Mouse (Mus musculus): ENCODE data around the gene Ubald2. TPM values are rescaled to one million over a fixed set of nuclear protein-coding genes. Genes with fewer than 3 reads are reported as not detected.

The Ubald2 gene
- total RNA-seq (2012; rRNA removed) (56.8 and 66.2 TPM in 2 replicates), polyA plus RNA-seq (2012; ENCODE audit: insufficient read depth in 1 of 2, insufficient read length in 2 of 2, low read depth in 1 of 2, low replicate concordance in 2 of 2, missing spikeins in 1 of 2) (10 to 100 TPM in 1 of 2 experiments, not detected in 1; 77.7 TPM)

DNA sequence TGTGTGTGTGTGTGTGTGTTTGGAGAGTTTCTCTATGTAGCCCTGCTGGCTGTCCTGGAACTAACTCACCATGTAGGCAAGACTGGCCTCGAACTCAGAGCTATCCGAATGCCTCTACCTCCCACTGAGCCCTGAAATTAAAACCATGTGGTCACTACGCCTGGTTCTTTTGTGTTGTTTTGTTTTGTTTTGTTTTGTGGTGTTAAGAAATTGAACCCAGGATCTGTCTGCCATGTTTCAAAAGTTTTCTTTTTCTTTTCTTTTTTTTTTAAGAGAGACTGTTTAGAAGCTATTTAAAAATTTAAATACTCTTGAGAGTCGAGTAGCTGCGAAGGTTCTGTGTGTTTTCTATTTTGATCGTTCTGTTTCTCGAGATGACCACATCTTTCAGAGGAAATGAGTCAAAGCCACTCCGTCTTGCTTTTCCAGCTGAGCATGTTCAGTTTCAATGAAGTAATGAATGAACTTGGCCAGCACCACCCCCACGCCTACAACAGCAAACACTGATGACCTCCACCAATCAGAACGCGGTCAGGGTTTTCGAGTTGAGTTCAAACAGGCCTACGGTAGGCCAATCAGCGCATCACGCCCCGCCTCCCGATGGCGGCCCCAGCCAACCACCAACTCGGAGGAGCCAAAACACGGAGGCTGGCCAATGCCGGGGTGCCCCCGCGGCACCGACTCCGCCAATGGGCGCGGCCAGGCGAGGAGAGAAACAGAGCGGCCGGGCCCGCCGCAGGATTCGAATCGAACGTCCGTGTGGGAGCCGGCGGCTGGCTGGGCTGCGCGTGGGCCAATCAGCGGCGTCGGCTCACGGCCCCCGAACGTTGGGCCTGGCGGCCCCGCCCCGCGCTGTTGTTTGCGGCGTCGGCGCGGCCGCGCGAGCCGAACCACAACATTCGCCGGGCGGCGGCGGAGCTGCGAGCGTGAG lies at the start of gene Ubald2:
Gene Ubald2, plus strand, starts transcription at position 739 of the 931 bp plus-strand sequence.
- peak; percentile 100 for DNase-seq (ENCODE audit: low read depth, low spot score)
- Histone ChIP-seq H3K27me3 (ENCODE audit: control insufficient read depth in 1 of 2, insufficient read depth in 2 of 2, low read length in 2 of 2) (no peaks in the 10 kb centered on the region), H3K4me3 (ENCODE audit: control insufficient read depth in 1 of 2, insufficient read depth in 1 of 2, low read depth in 2 of 2, low read length in 2 of 2) (peak within 1 kb of the TSS; percentile 81 to 93), H3K79me2 (ENCODE audit: control insufficient read depth, insufficient read depth, low read length, poor library complexity) (peaks cover 10% of the 10 kb centered on the region), H3K36me3 (ENCODE audit: control insufficient read depth in 1 of 2, insufficient read depth in 2 of 2, low read length in 2 of 2) (peaks cover 0 to 53% of the 10 kb centered on the region in 2 experiments; a peak in 3 of 4 replicates), H3K9me3 (replicated peaks; ENCODE audit: insufficient read depth, low read length) (no peaks in the 10 kb centered on the region), H3K27ac (ENCODE audit: control insufficient read depth, low read depth, low read length) (peak within 1 kb of the TSS; percentile 97), H3K9ac (ENCODE audit: control insufficient read depth, low read depth, low read length, poor library complexity, severe bottlenecking) (peak within 1 kb of the TSS; percentile 91), H3K4me1 (ENCODE audit: control insufficient read depth in 1 of 2, insufficient read depth in 2 of 2, low read length in 2 of 2) (peaks cover 27 to 58% of the 10 kb centered on the region in 2 experiments)
- peak in 1 of 2 experiments; percentile 49; a peak in 1 of 4 replicates for TF ChIP-seq EP300 (IDR thresholded peaks at IDR 0.05; ENCODE audit: low read depth in 1 of 2, low read length in 2 of 2)
- TF ChIP-seq CHD2 (IDR thresholded peaks at IDR 0.05; ENCODE audit: low read length): peak; percentile 84
- peak; percentile 83 for TF ChIP-seq MYC (IDR thresholded peaks at IDR 0.05; ENCODE audit: low read depth, low read length)
- 0 out of 2 replicates have a peak, but pooled peaks have one; percentile 41 for TF ChIP-seq TBP (IDR thresholded peaks at IDR 0.05; ENCODE audit: low read depth, low read length)
- TF ChIP-seq MAZ (IDR thresholded peaks at IDR 0.05; ENCODE audit: low read depth, low read length): peak; percentile 39
- peak; percentile 83; the same call in 1 of the 2 replicates for TF ChIP-seq ZMIZ1 (IDR thresholded peaks at IDR 0.05; ENCODE audit: low read depth, low read length)
- no peak for TF ChIP-seq ELF1 (IDR thresholded peaks at IDR 0.05; ENCODE audit: low read depth, low read length)
- TF ChIP-seq NELFE (IDR thresholded peaks at IDR 0.05; ENCODE audit: low read depth, low read length): peak; percentile 74
- 0 out of 2 replicates have a peak, but pooled peaks have one; percentile 43 for TF ChIP-seq POLR2AphosphoS5 (IDR thresholded peaks at IDR 0.05; ENCODE audit: borderline replicate concordance, low read depth, low read length)
- peak; percentile 51; the same call in 1 of the 2 replicates for TF ChIP-seq KAT2A (conservative IDR thresholded peaks at IDR 0.05; ENCODE audit: low read depth, low read length)
- no peak for TF ChIP-seq CTCF (IDR thresholded peaks at IDR 0.05 in 2 of 3, conservative IDR thresholded peaks at IDR 0.05 in 1 of 3; ENCODE audit: control insufficient read depth in 1 of 3, insufficient read depth in 1 of 3, low read depth in 2 of 3, low read length in 3 of 3, poor library complexity in 1 of 3, severe bottlenecking in 1 of 3)
- TF ChIP-seq E2F4 (IDR thresholded peaks at IDR 0.05; ENCODE audit: borderline replicate concordance, low read depth, low read length): 0 out of 2 replicates have a peak, but pooled peaks have one; percentile 59
- TF ChIP-seq ZNF384 (IDR thresholded peaks at IDR 0.05; ENCODE audit: low read depth, low read length): peak; percentile 32; the same call in 1 of the 2 replicates
- TF ChIP-seq MYB (IDR thresholded peaks at IDR 0.05; ENCODE audit: low read depth, low read length): peak; percentile 43; the same call in 1 of the 2 replicates
- no peak for TF ChIP-seq GABPA (IDR thresholded peaks at IDR 0.05; ENCODE audit: low read depth, low read length)
- no peak for TF ChIP-seq USF2 (IDR thresholded peaks at IDR 0.05; ENCODE audit: borderline replicate concordance in 1 of 2, insufficient read depth in 1 of 2, low read depth in 1 of 2, low read length in 2 of 2)
- peak; percentile 57; the same call in 1 of the 2 replicates for TF ChIP-seq USF1 (IDR thresholded peaks at IDR 0.05; ENCODE audit: low read depth, low read length)
- TF ChIP-seq CHD1 (IDR thresholded peaks at IDR 0.05; ENCODE audit: low read depth, low read length): peak; percentile 97
- TF ChIP-seq ZC3H11A (IDR thresholded peaks at IDR 0.05; ENCODE audit: low read depth, low read length): 0 out of 2 replicates have a peak, but pooled peaks have one; percentile 13
- TF ChIP-seq MXI1 (IDR thresholded peaks at IDR 0.05; ENCODE audit: low read depth, low read length): peak; percentile 95
- 0 out of 2 replicates have a peak, but pooled peaks have one; percentile 32 for TF ChIP-seq JUND (IDR thresholded peaks at IDR 0.05; ENCODE audit: low read depth, low read length)
- TF ChIP-seq POLR2AphosphoS2 (IDR thresholded peaks at IDR 0.05; ENCODE audit: low read length): peak; percentile 89
- peak; percentile 99 for TF ChIP-seq SIN3A (IDR thresholded peaks at IDR 0.05; ENCODE audit: low read length)
- peak; percentile 78 for TF ChIP-seq HCFC1 (IDR thresholded peaks at IDR 0.05; ENCODE audit: low read depth, low read length)
- peak in 1 of 2 experiments; percentile 43; a peak in 2 of 4 replicates for TF ChIP-seq POLR2A (IDR thresholded peaks at IDR 0.05; ENCODE audit: control insufficient read depth in 1 of 2, insufficient read depth in 1 of 2, low read depth in 1 of 2, low read length in 2 of 2, poor library complexity in 1 of 2)
- no peak for TF ChIP-seq TAL1 (IDR thresholded peaks at IDR 0.05; ENCODE audit: low read length)
- 0 out of 2 replicates have a peak, but pooled peaks have one; percentile 26 for TF ChIP-seq TCF12 (IDR thresholded peaks at IDR 0.05; ENCODE audit: low read depth, low read length)
- TF ChIP-seq ETS1 (IDR thresholded peaks at IDR 0.05; ENCODE audit: low read depth, low read length): peak; percentile 99
- peak; percentile 46; the same call in 1 of the 2 replicates for TF ChIP-seq BHLHE40 (IDR thresholded peaks at IDR 0.05; ENCODE audit: borderline replicate concordance, low read depth, low read length)
- peak; percentile 43; the same call in 1 of the 2 replicates for TF ChIP-seq NRF1 (IDR thresholded peaks at IDR 0.05; ENCODE audit: insufficient read depth, low read depth, low read length, poor library complexity, severe bottlenecking)
- no peak for TF ChIP-seq MAFK (IDR thresholded peaks at IDR 0.05; ENCODE audit: borderline replicate concordance, low read depth, low read length)
- peak; percentile 86 for TF ChIP-seq MAX (IDR thresholded peaks at IDR 0.05; ENCODE audit: low read length)
- no peak for TF ChIP-seq RAD21 (IDR thresholded peaks at IDR 0.05; ENCODE audit: low read depth, low read length)
